Mouse (Mus musculus): ENCODE measurements around the gene Tas2r122. TPM values are rescaled to one million over a fixed set of nuclear protein-coding genes. Genes with fewer than 3 reads are reported as not detected.
"Not testable (repeated sequence)": the region's sequence is repeated elsewhere in the genome, so short reads cannot be mapped to it uniquely, and the experiment has no call there.

Tas2r122 gene
- not detected in 2 replicates for polyA plus RNA-seq (2015; fragmentation: Nextera tagmentation; extraction: Ambion mirVana)

- Histone ChIP-seq H3K4me2 (ENCODE audit: low read length) (no peak within 1 kb of the TSS), H3K9ac (ENCODE audit: low read depth, low read length) (no peak within 1 kb of the TSS), H3K4me3 (ENCODE audit: low read length) (no peak within 1 kb of the TSS), H3K27me3 (replicated peaks; ENCODE audit: control insufficient read depth, insufficient read depth, low read length) (no peaks in the 10 kb centered on the region), H3K9me3 (ENCODE audit: control insufficient read depth, low read length) (no peaks in the 10 kb centered on the region), H3K36me3 (ENCODE audit: control insufficient read depth, insufficient read depth, low read length) (no peaks in the 10 kb centered on the region), H3K4me1 (ENCODE audit: control insufficient read depth, insufficient read depth, low read depth, low read length) (no peaks in the 10 kb centered on the region), H3K27ac (ENCODE audit: low read depth, low read length) (no peak within 1 kb of the TSS)
- no peak for ATAC-seq
- WGBS = 81% methylated on average over 3 of the region's 3 CpGs
Observed at GRCm38 (mm10) chr6:132711828-132712227, at the start of gene Tas2r122. Gene Tas2r122 (minus strand): TSS chr6:132711928.

DNA sequence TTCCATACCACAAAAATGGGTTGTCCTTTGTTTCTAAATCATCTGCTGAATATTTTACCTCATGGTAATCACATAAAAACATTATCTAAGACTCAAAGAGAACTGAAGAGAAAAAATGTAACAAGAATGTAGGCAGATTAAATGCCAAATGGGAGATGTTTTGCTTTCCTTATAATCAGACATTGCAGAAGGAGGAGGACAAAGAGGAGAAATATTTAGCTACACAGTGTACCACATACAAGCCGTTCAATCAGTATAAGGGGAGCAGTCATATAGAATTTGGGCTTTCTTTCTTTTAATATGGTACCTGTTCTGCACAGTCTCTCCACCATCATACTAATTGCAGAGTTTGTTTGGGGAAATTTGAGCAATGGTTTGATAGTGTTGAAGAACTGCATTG lies 42.7 kb upstream of the Tas2r122 start, which contains the start of gene Tas2r124:
TSS of gene Tas2r124 (plus strand) at position 301 of the 400 bp plus-strand sequence.
- Histone ChIP-seq H3K4me1 (ENCODE audit: control insufficient read depth, insufficient read depth, low read depth, low read length) (no peaks in the 10 kb centered on the region), H3K4me3 (ENCODE audit: low read length) (no peak within 1 kb of the TSS), H3K9me3 (ENCODE audit: control insufficient read depth, low read length) (no peaks in the 10 kb centered on the region), H3K36me3 (ENCODE audit: control insufficient read depth, insufficient read depth, low read length) (no peaks in the 10 kb centered on the region), H3K27me3 (replicated peaks; ENCODE audit: control insufficient read depth, insufficient read depth, low read length) (no peaks in the 10 kb centered on the region), H3K27ac (ENCODE audit: low read depth, low read length) (no peak within 1 kb of the TSS), H3K9ac (ENCODE audit: low read depth, low read length) (no peak within 1 kb of the TSS), H3K4me2 (ENCODE audit: low read length) (no peak within 1 kb of the TSS)
- ATAC-seq = no peak
- 84% methylated on average over 1 of the region's 1 CpGs for WGBS

- no peaks in the 10 kb centered on the region for H3K9me3 ChIP-seq (ENCODE audit: control insufficient read depth, low read length)
- H3K4me2 ChIP-seq (ENCODE audit: low read length) = no peak overlapping the region
- H3K36me3 ChIP-seq (ENCODE audit: control insufficient read depth, insufficient read depth, low read length) = no peaks in the 10 kb centered on the region
- no peaks in the 10 kb centered on the region for H3K4me1 ChIP-seq (ENCODE audit: control insufficient read depth, insufficient read depth, low read depth, low read length)
- no peak for ATAC-seq
- no peak overlapping the region for H3K27ac ChIP-seq (ENCODE audit: low read depth, low read length)
- H3K9ac ChIP-seq (ENCODE audit: low read depth, low read length) = no peak overlapping the region
- 92% methylated on average over 2 of the region's 2 CpGs for WGBS
- H3K27me3 ChIP-seq (replicated peaks; ENCODE audit: control insufficient read depth, insufficient read depth, low read length) = no peaks in the 10 kb centered on the region
- no peak overlapping the region for H3K4me3 ChIP-seq (ENCODE audit: low read length)
Observed at GRCm38 (mm10) chr6:132750206-132750605, 38.5 kb upstream of the Tas2r122 start.

- ATAC-seq = no peak
- 81% methylated on average over 2 of the region's 2 CpGs for WGBS
Observed at GRCm38 (mm10) chr6:132737935-132738334, 26.2 kb upstream of the Tas2r122 start, which contains the start of gene Tas2r115. Gene Tas2r115 (minus strand): TSS chr6:132738035.

DNA sequence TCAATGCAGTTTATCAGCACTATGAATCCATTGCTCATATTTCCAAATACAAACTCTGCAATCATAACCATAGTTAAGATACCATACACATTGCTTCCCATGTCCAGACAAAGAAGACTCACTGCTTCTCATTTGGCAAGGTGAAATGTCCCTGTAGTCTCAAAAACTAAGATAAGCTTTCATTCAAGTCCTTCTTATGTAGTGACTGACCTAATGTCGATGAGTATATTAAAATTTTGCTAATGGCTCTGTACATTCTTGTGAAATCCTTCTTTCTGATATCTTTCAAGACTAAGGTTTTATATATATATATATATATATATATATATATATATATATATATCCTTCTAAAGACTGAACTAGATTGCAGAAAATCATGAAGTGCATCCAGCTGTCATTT lies 10.8 kb downstream of the Tas2r122 start, which contains the start of gene Tas2r121:
TSS of gene Tas2r121 (minus strand) at position 101 of the 400 bp plus-strand sequence.
- Histone ChIP-seq H3K36me3 (ENCODE audit: control insufficient read depth, insufficient read depth, low read length) (no peaks in the 10 kb centered on the region), H3K4me3 (ENCODE audit: low read length) (no peak within 1 kb of the TSS), H3K4me2 (ENCODE audit: low read length) (no peak within 1 kb of the TSS), H3K4me1 (ENCODE audit: control insufficient read depth, insufficient read depth, low read depth, low read length) (no peaks in the 10 kb centered on the region), H3K27ac (ENCODE audit: low read depth, low read length) (no peak within 1 kb of the TSS), H3K9me3 (ENCODE audit: control insufficient read depth, low read length) (no peaks in the 10 kb centered on the region), H3K27me3 (replicated peaks; ENCODE audit: control insufficient read depth, insufficient read depth, low read length) (no peaks in the 10 kb centered on the region), H3K9ac (ENCODE audit: low read depth, low read length) (no peak within 1 kb of the TSS)
- no peak for ATAC-seq
- WGBS = 79% methylated on average over 1 of the region's 1 CpGs

More at GRCm38 (mm10) chr6:132737935-132738334, 26.2 kb upstream of the Tas2r122 start, which contains the start of gene Tas2r115:
- Histone ChIP-seq H3K9ac (ENCODE audit: low read depth, low read length) (no peak within 1 kb of the TSS), H3K4me2 (ENCODE audit: low read length) (no peak within 1 kb of the TSS), H3K27me3 (replicated peaks; ENCODE audit: control insufficient read depth, insufficient read depth, low read length) (no peaks in the 10 kb centered on the region), H3K36me3 (ENCODE audit: control insufficient read depth, insufficient read depth, low read length) (no peaks in the 10 kb centered on the region), H3K4me1 (ENCODE audit: control insufficient read depth, insufficient read depth, low read depth, low read length) (no peaks in the 10 kb centered on the region), H3K27ac (ENCODE audit: low read depth, low read length) (no peak within 1 kb of the TSS), H3K9me3 (ENCODE audit: control insufficient read depth, low read length) (no peaks in the 10 kb centered on the region), H3K4me3 (ENCODE audit: low read length) (no peak within 1 kb of the TSS)

DNA sequence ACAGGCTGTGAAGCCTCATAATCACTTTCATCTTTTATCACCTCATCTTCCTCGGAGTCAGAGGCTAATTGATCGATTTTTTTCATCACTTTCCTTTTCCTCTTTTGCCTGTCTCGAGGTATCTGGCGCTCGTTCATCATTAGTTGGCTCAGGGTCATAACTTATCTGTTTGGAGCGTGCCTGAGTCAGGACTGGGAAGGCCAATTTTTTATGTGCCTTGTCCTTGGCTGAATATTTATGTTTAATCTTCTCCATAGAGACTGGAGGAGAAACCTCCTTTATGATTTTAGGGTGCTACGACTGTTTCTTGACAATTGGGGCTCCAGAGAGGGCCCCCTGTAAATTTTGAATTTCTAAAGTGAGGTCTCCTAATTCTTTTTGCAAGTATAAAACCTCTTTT lies 20.1 kb downstream of the Tas2r122 start:
- ATAC-seq; H3K4me3 ChIP-seq (ENCODE audit: low read length); H3K27me3 ChIP-seq (replicated peaks; ENCODE audit: control insufficient read depth, insufficient read depth, low read length); H3K27ac ChIP-seq (ENCODE audit: low read depth, low read length); H3K9me3 ChIP-seq (ENCODE audit: control insufficient read depth, low read length); H3K4me2 ChIP-seq (ENCODE audit: low read length); H3K4me1 ChIP-seq (ENCODE audit: control insufficient read depth, insufficient read depth, low read depth, low read length); H3K9ac ChIP-seq (ENCODE audit: low read depth, low read length); H3K36me3 ChIP-seq (ENCODE audit: control insufficient read depth, insufficient read depth, low read length): not testable (repeated sequence)
- WGBS = 82% methylated on average over 7 of the region's 7 CpGs

Other genes starting within 250 kb of the Tas2r122 start
- gene Prh1, start 142.1 kb downstream of the Tas2r122 start, polyA plus RNA-seq (2015; fragmentation: Nextera tagmentation; extraction: Ambion mirVana) = not detected in 2 replicates
- gene Prp2, start 116.0 kb downstream of the Tas2r122 start, polyA plus RNA-seq (2015; fragmentation: Nextera tagmentation; extraction: Ambion mirVana) = not detected in 2 replicates
- not detected in 2 replicates for gene A630073D07Rik, start 60.4 kb downstream of the Tas2r122 start, polyA plus RNA-seq (2015; fragmentation: Nextera tagmentation; extraction: Ambion mirVana)
- not detected in 2 replicates for gene Tas2r120, start 55.0 kb downstream of the Tas2r122 start, polyA plus RNA-seq (2015; fragmentation: Nextera tagmentation; extraction: Ambion mirVana)
- gene Tas2r121, start 10.9 kb downstream of the Tas2r122 start, polyA plus RNA-seq (2015; fragmentation: Nextera tagmentation; extraction: Ambion mirVana) = not detected in 2 replicates
- gene Tas2r115, start 26.1 kb upstream of the Tas2r122 start, polyA plus RNA-seq (2015; fragmentation: Nextera tagmentation; extraction: Ambion mirVana) = not detected in 2 replicates
- not detected in 2 replicates for gene Tas2r124, start 42.8 kb upstream of the Tas2r122 start, polyA plus RNA-seq (2015; fragmentation: Nextera tagmentation; extraction: Ambion mirVana)
- not detected in 2 replicates for gene Tas2r102, start 50.2 kb upstream of the Tas2r122 start, polyA plus RNA-seq (2015; fragmentation: Nextera tagmentation; extraction: Ambion mirVana)
- not detected in 2 replicates for gene Tas2r136, start 66.2 kb upstream of the Tas2r122 start, polyA plus RNA-seq (2015; fragmentation: Nextera tagmentation; extraction: Ambion mirVana)
- gene Tas2r117, start 90.9 kb upstream of the Tas2r122 start, polyA plus RNA-seq (2015; fragmentation: Nextera tagmentation; extraction: Ambion mirVana) = not detected in 2 replicates
- gene Tas2r123, start 135.2 kb upstream of the Tas2r122 start, polyA plus RNA-seq (2015; fragmentation: Nextera tagmentation; extraction: Ambion mirVana) = not detected in 2 replicates
- gene Tas2r116, start 143.5 kb upstream of the Tas2r122 start, polyA plus RNA-seq (2015; fragmentation: Nextera tagmentation; extraction: Ambion mirVana) = not detected in 2 replicates
- gene Tas2r110, start 156.1 kb upstream of the Tas2r122 start, polyA plus RNA-seq (2015; fragmentation: Nextera tagmentation; extraction: Ambion mirVana) = not detected in 2 replicates
- gene Tas2r113, start 181.1 kb upstream of the Tas2r122 start, polyA plus RNA-seq (2015; fragmentation: Nextera tagmentation; extraction: Ambion mirVana) = not detected in 2 replicates
- 0.17 TPM in 1 of 2 replicates, not detected in the other for gene Tas2r125, start 197.7 kb upstream of the Tas2r122 start, polyA plus RNA-seq (2015; fragmentation: Nextera tagmentation; extraction: Ambion mirVana)
- gene Tas2r129, start 239.2 kb upstream of the Tas2r122 start, polyA plus RNA-seq (2015; fragmentation: Nextera tagmentation; extraction: Ambion mirVana) = not detected in 2 replicates
- not detected in 2 replicates for gene Tas2r131, start 246.0 kb upstream of the Tas2r122 start, polyA plus RNA-seq (2015; fragmentation: Nextera tagmentation; extraction: Ambion mirVana)

All from hindbrain, embryonic 16.5 days (tissue).